Mouse (Mus musculus): ENCODE data around the gene Timp3. TPM values are rescaled to one million over a fixed set of nuclear protein-coding genes. Genes with fewer than 3 reads are reported as not detected.
A peak's percentile ranks its signal among the peaks of the same experiment; 100 is the strongest.

Timp3 gene
- total RNA-seq, 2 experiments from 2014 or later = 61.8 to 62.0 TPM

DNA sequence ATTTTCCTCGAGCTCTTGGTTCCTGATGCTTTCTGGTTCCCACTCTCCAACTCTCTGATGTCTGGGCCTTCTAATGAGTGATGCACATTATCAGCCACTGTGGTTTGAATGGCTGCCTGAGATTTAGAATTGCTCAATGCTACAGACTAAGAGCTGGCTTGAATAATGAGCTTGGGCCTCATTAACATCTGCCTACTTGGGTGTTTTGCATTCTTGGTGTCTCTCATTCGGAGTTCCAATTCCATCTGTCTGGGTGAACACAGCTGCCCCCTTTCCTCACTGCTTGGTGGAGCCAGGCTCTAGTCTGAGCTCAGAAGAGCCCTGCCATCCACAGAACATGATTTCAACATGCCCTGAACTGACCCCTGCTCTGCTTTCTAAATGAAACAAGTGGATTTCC, 89.7 kb downstream of the Timp3 start:
- H3K4me3 ChIP-seq = no peak overlapping the region
- no peak for TF ChIP-seq CTCF (conservative IDR thresholded peaks at IDR 0.05)
- H3K27ac ChIP-seq = no peak overlapping the region
- DNase-seq (ENCODE audit: low spot score in 2 of 2) = peak in 1 of 2 experiments; percentile 13

DNA sequence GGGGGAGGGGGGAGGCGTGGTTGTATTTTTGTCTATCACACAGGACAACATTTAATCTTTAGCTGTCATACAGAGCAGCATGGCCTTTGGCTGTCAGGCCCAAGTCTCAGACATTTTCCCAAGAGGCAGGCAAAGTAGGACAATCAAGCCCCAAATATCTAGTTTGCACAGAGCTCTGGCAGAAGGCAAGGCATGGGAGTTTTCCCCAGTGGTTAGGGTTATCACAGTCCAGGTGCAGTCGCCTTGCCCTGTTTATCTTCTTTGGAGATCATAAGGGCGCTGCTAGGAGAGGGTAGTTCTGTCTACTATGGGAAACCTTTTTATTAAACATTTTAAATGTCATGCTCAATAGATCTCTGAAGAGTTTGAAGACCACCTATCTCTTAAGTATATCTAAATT, 92.2 kb downstream of the Timp3 start:
- Histone ChIP-seq H3K4me3 (no peak overlapping the region), H3K27ac (no peak overlapping the region)
- no peak for DNase-seq (ENCODE audit: low spot score in 2 of 2)
- TF ChIP-seq CTCF (conservative IDR thresholded peaks at IDR 0.05) = no peak

DNA sequence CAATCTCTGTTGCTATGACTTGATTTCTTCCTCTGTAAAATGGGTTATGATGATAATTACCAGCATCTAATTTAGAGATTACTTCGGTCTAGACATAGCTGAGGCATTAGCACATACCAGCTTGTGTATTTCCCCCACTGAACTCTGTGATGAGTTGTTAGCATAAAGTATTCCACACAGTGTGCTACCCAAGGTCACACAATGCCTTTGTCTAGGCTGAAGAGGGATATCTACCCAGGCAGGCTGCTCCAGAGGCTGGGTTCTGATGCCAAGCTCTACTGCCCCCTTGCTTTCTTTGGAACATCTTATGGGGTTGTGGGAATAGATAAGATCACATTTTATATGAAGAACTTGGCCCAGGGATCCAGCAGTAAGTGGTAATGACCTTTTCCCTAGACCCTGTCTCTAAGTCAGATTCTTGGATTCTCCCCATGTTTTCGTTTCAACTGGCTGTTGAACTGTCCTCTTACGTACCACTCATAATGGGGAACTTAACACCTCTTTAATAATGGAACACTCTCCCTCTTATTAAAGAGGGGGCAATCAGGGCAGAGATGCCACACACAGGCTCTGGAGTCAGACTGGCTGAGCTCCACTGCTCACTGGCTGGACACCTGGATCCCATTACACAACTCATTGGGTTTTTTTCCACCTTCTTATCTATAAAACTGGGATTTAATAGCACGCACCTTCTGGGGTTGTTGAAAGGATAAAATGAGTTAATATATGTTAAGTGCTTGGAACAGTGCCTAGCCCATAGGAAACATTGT, 97.6 kb downstream of the Timp3 start:
- Histone ChIP-seq H3K4me3 (no peak overlapping the region), H3K27ac (no peak overlapping the region)
- no peak for DNase-seq (ENCODE audit: low spot score in 2 of 2)
- no peak for TF ChIP-seq CTCF (conservative IDR thresholded peaks at IDR 0.05)

DNA sequence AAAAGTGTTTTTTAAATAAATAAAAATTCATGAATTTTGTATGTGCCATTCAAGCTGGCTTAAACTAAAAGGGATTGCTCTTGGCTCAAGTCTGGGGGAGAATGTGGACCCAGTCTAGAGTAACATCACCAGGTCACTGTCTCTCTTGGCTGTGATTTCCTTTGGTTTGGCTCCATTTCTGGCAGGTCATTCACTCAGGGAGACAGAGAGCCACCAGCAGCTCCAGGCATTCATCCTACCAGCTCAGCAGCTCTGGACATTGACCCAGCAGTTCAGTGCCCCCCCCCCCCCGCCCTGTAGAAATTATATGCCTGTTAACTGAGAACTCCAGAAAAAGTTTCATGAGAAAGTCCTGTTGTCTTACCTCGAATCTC, 98.2 kb downstream of the Timp3 start:
- no peak for TF ChIP-seq CTCF (conservative IDR thresholded peaks at IDR 0.05)
- DNase-seq (ENCODE audit: low spot score in 2 of 2) = no peak
- Histone ChIP-seq H3K27ac (no peak overlapping the region), H3K4me3 (no peak overlapping the region)

Other genes starting within 250 kb of the Timp3 start
- 10 to 100 TPM; 21.1 to 22.2 TPM for gene Syn3, start 198.5 kb downstream of the Timp3 start, total RNA-seq (2021)